9 mouse cellular contexts compared by ENCODE assay signal in genomic region chr4:58578488-58578887, GRCm38 (mm10). TPM values are rescaled to one million over a fixed set of nuclear protein-coding genes. Genes with fewer than 3 reads are reported as not detected.
A peak's percentile ranks its signal among the peaks of the same experiment; 100 is the strongest.
DNase-seq lines count a peak whose midpoint lies in the region; ATAC-seq lines count a peak whose summit lies in the region.
"Had no signal": no experiment of that assay in that cellular context is flagged by ENCODE, and none has a peak within 500 bp of the region (broad histone marks: within the 10 kb centered on the region; RNA-seq: fewer than 3 reads in every experiment).

No protein-coding gene starts in this region.

- no peaks in the 10 kb centered on the region for H3K36me3 ChIP-seq in embryonic facial prominence, embryonic 14.5 days (ENCODE audit: control insufficient read depth, insufficient read depth, low read length)
- H3K36me3 ChIP-seq in kidney, embryonic 14.5 days (ENCODE audit: control insufficient read depth, insufficient read depth, low read length), result no peaks in the 10 kb centered on the region
- no peaks in the 10 kb centered on the region for H3K36me3 ChIP-seq in forebrain, embryonic 14.5 days (ENCODE audit: control insufficient read depth, insufficient read depth, low read length)
- H3K36me3 ChIP-seq in liver, embryonic 11.5 days (ENCODE audit: control insufficient read depth, insufficient read depth, low read length), result no peaks in the 10 kb centered on the region

- H3K9ac ChIP-seq in embryonic facial prominence, embryonic 14.5 days (ENCODE audit: low read depth, low read length), result no peak overlapping the region
- no peak overlapping the region for H3K9ac ChIP-seq in kidney, embryonic 14.5 days (ENCODE audit: low read depth, low read length)
- H3K9ac ChIP-seq in forebrain, embryonic 14.5 days (ENCODE audit: low read length), result no peak overlapping the region
- no peak overlapping the region for H3K9ac ChIP-seq in liver, embryonic 11.5 days (ENCODE audit: low read depth, low read length)

- 0 out of 2 replicates have a peak, but pooled peaks have one; percentile 57 for ATAC-seq in embryonic facial prominence, embryonic 14.5 days (ENCODE audit: low read depth)
- ATAC-seq in kidney, embryonic 14.5 days (ENCODE audit: low FRiP score, low TSS enrichment), result peak; percentile 68; the same call in 1 of the 2 replicates
- ATAC-seq in forebrain, embryonic 14.5 days, result no peak
- ATAC-seq in liver, embryonic 11.5 days (replicated peaks; ENCODE audit: low FRiP score), result no peak

- peaks cover 13% of the 10 kb centered on the region; the same call in 1 of the 2 replicates for H3K4me1 ChIP-seq in embryonic facial prominence, embryonic 14.5 days (ENCODE audit: control insufficient read depth, insufficient read depth, low read length)
- H3K4me1 ChIP-seq in kidney, embryonic 14.5 days (ENCODE audit: control insufficient read depth, insufficient read depth, low read length), result no peaks in the 10 kb centered on the region
- no peaks in the 10 kb centered on the region for H3K4me1 ChIP-seq in forebrain, embryonic 14.5 days (ENCODE audit: control insufficient read depth, insufficient read depth, low read length)
- H3K4me1 ChIP-seq in liver, embryonic 11.5 days (replicated peaks; ENCODE audit: control insufficient read depth, insufficient read depth, low read length), result no peaks in the 10 kb centered on the region

- H3K4me2 ChIP-seq in embryonic facial prominence, embryonic 14.5 days (ENCODE audit: low read depth, low read length), result no peak overlapping the region
- no peak overlapping the region for H3K4me2 ChIP-seq in kidney, embryonic 14.5 days (replicated peaks; ENCODE audit: low read depth, low read length)
- no peak overlapping the region for H3K4me2 ChIP-seq in forebrain, embryonic 14.5 days (ENCODE audit: low read length)
- no peak overlapping the region for H3K4me2 ChIP-seq in liver, embryonic 11.5 days
- H3K4me2 ChIP-seq: midbrain, embryonic 11.5 days had no signal

- no peak overlapping the region for H3K27ac ChIP-seq in embryonic facial prominence, embryonic 14.5 days (replicated peaks; ENCODE audit: low read depth, low read length)
- no peak overlapping the region for H3K27ac ChIP-seq in kidney, embryonic 14.5 days (ENCODE audit: low read depth, low read length)
- no peak overlapping the region for H3K27ac ChIP-seq in forebrain, embryonic 14.5 days (ENCODE audit: low read depth, low read length)
- no peak overlapping the region for H3K27ac ChIP-seq in liver, embryonic 11.5 days (ENCODE audit: low read depth, low read length)

- no peaks in the 10 kb centered on the region for H3K9me3 ChIP-seq in embryonic facial prominence, embryonic 14.5 days (ENCODE audit: control insufficient read depth, low read length)
- H3K9me3 ChIP-seq in kidney, embryonic 14.5 days (ENCODE audit: control insufficient read depth, low read length), result no peaks in the 10 kb centered on the region
- no peaks in the 10 kb centered on the region for H3K9me3 ChIP-seq in forebrain, embryonic 14.5 days (replicated peaks; ENCODE audit: control insufficient read depth, low read length)
- H3K9me3 ChIP-seq in liver, embryonic 11.5 days (ENCODE audit: control insufficient read depth, low read length), result no peaks in the 10 kb centered on the region

- peak; percentile 89 for DNase-seq in NIH3T3 (ENCODE audit: low read depth)
- DNase-seq in embryonic facial prominence, embryonic 14.5 days (ENCODE audit: low spot score), result peak; percentile 63
- peak; percentile 59 for DNase-seq in lung, postnatal 25 days (ENCODE audit: low spot score)
- DNase-seq in retina, embryonic 14.5 days (ENCODE audit: low spot score), result no peak
- no peak for DNase-seq in T-cell, adult 2 months (ENCODE audit: low spot score)
- DNase-seq in forebrain, embryonic 14.5 days (ENCODE audit: low spot score), result no peak
- no peak for DNase-seq in liver, embryonic 11.5 days (ENCODE audit: low spot score)

- no peaks in the 10 kb centered on the region for H3K27me3 ChIP-seq in embryonic facial prominence, embryonic 14.5 days (replicated peaks; ENCODE audit: control insufficient read depth, insufficient read depth, low read length)
- H3K27me3 ChIP-seq in kidney, embryonic 14.5 days (ENCODE audit: control insufficient read depth, insufficient read depth, low read length), result no peaks in the 10 kb centered on the region
- H3K27me3 ChIP-seq in forebrain, embryonic 14.5 days (replicated peaks; ENCODE audit: control insufficient read depth, insufficient read depth, low read length), result no peaks in the 10 kb centered on the region
- no peaks in the 10 kb centered on the region for H3K27me3 ChIP-seq in liver, embryonic 11.5 days (replicated peaks; ENCODE audit: control insufficient read depth, insufficient read depth, low read length)

- WGBS in embryonic facial prominence, embryonic 14.5 days, result 28% methylated on average over 2 of the region's 2 CpGs
- WGBS in kidney, embryonic 14.5 days, result 37% methylated on average over 2 of the region's 2 CpGs
- 34% methylated on average over 2 of the region's 2 CpGs for WGBS in forebrain, embryonic 14.5 days
- 61% methylated on average over 2 of the region's 2 CpGs for WGBS in liver, embryonic 11.5 days

- H3K4me3 ChIP-seq in embryonic facial prominence, embryonic 14.5 days (ENCODE audit: low read depth, low read length), result no peak overlapping the region
- no peak overlapping the region for H3K4me3 ChIP-seq in kidney, embryonic 14.5 days (ENCODE audit: low read length)
- H3K4me3 ChIP-seq in forebrain, embryonic 14.5 days (ENCODE audit: low read depth, low read length), result no peak overlapping the region
- no peak overlapping the region for H3K4me3 ChIP-seq in liver, embryonic 11.5 days (ENCODE audit: low read depth, low read length)

RNA-seq across cellular contexts. Expression of gene Lpar1, which starts 24.8 kb away (rescaled TPM):
- 115 and 137 TPM in 2 replicates for polyA plus RNA-seq in embryonic facial prominence, embryonic 14.5 days (2014; fragmentation: Nextera tagmentation; extraction: Ambion mirVana)
- 30.0 and 37.4 TPM in 2 replicates for polyA plus RNA-seq in kidney, embryonic 14.5 days (2014; fragmentation: Nextera tagmentation; extraction: Ambion mirVana)
- 33.8 and 35.2 TPM in 2 replicates for polyA plus RNA-seq in forebrain, embryonic 14.5 days (2014; fragmentation: Nextera tagmentation; extraction: Ambion mirVana)
- 21.3 and 24.7 TPM in 2 replicates for polyA plus RNA-seq in liver, embryonic 11.5 days (2014; fragmentation: Nextera tagmentation; extraction: Ambion mirVana)

Comparison
In these comparisons a context has a peak if more than half of its experiments do, and no peak if none do; other contexts are left out.
1. DNase-seq: peak in NIH3T3 (single experiment), embryonic facial prominence, embryonic 14.5 days (single experiment) and lung, postnatal 25 days (single experiment); none in retina, embryonic 14.5 days (single experiment), T-cell, adult 2 months (single experiment), forebrain, embryonic 14.5 days (single experiment) and liver, embryonic 11.5 days (single experiment).
2. ATAC-seq: peak in embryonic facial prominence, embryonic 14.5 days (single experiment) and kidney, embryonic 14.5 days (single experiment); none in forebrain, embryonic 14.5 days (single experiment) and liver, embryonic 11.5 days (single experiment).